Comparison of ENCODE assay signal across 27 mouse cellular contexts in the genomic region with DNA sequence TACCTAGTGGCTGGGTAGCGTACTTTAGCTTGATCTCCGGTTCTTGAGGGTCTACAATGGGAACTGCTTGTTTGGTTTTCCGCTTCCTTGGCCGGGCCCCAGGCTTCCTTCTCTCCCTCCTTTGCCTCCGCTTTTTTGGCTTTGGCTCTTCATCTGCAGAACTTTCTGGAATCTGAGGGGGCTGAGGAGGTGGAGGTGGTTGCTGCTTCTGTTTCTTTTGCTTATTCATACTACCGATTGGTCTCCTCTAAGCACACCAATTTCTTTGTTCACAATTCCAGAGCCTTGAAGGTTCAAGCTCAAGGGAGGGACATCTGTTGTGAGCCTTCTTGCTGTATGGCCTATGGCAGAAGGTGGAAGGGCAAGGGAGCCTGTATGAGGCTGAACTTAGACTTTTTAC. TPM values are rescaled to one million over a fixed set of nuclear protein-coding genes. Genes with fewer than 3 reads are reported as not detected.
"Had no signal": no experiment of that assay in that cellular context is flagged by ENCODE, and none has a peak within 500 bp of the region (broad histone marks: within the 10 kb centered on the region; RNA-seq: fewer than 3 reads in every experiment).

No protein-coding gene starts in this region.

- H3K4me2 ChIP-seq: limb, embryonic 13.5 days; liver, embryonic 12.5 days; liver, embryonic 15.5 days; lung, embryonic 15.5 days; midbrain, embryonic 13.5 days; neural tube, embryonic 13.5 days had no signal

- H3K9me3 ChIP-seq: limb, embryonic 10.5 days; limb, embryonic 13.5 days; liver, embryonic 12.5 days; liver, embryonic 15.5 days; lung, embryonic 15.5 days; megakaryocyte, embryonic 14.5 days; midbrain, embryonic 10.5 days; midbrain, embryonic 13.5 days; neural tube, embryonic 13.5 days had no signal

- H3K27ac ChIP-seq: kidney, postnatal 0 days; layer of hippocampus, adult 2 months; limb, embryonic 10.5 days; limb, embryonic 13.5 days; liver, embryonic 12.5 days; liver, embryonic 15.5 days; lung, embryonic 15.5 days; midbrain, embryonic 10.5 days; midbrain, embryonic 13.5 days; neural tube, embryonic 13.5 days; stomach, postnatal 0 days had no signal

- H3K36me3 ChIP-seq: limb, embryonic 10.5 days; limb, embryonic 13.5 days; liver, embryonic 12.5 days; liver, embryonic 15.5 days; lung, embryonic 15.5 days; midbrain, embryonic 10.5 days; midbrain, embryonic 13.5 days; neural tube, embryonic 13.5 days had no signal

- H3K4me1 ChIP-seq: limb, embryonic 10.5 days; limb, embryonic 13.5 days; liver, embryonic 12.5 days; liver, embryonic 15.5 days; neural tube, embryonic 13.5 days had no signal

- ATAC-seq: intestine, postnatal 0 days; liver, embryonic 12.5 days; midbrain, embryonic 13.5 days; midbrain, embryonic 16.5 days had no signal

- H3K4me3 ChIP-seq: layer of hippocampus, adult 2 months; limb, embryonic 10.5 days; limb, embryonic 13.5 days; liver, embryonic 12.5 days; liver, embryonic 15.5 days; lung, embryonic 15.5 days; megakaryocyte, embryonic 14.5 days; midbrain, embryonic 10.5 days; midbrain, embryonic 13.5 days; myocyte; neural tube, embryonic 13.5 days had no signal

- H3K9ac ChIP-seq: limb, embryonic 13.5 days; liver, embryonic 12.5 days; liver, embryonic 15.5 days; lung, embryonic 15.5 days; midbrain, embryonic 13.5 days; neural tube, embryonic 13.5 days had no signal

- H3K27me3 ChIP-seq: limb, embryonic 13.5 days; liver, embryonic 12.5 days; liver, embryonic 15.5 days; lung, embryonic 15.5 days; megakaryocyte, embryonic 14.5 days; midbrain, embryonic 13.5 days; neural tube, embryonic 13.5 days had no signal

- DNase-seq: kidney, adult 2 months; kidney, postnatal 25 days; layer of hippocampus, adult 9-11 months; liver; lung, postnatal 10 days; lung, postnatal 36 days; retina, postnatal 1 day; right cerebral cortex, postnatal 14 days; right cerebral cortex, postnatal 4 days had no signal

RNA-seq across cellular contexts. Expression of a gene that starts 33.0 kb away (rescaled TPM):
- polyA plus RNA-seq: intestine, postnatal 0 days; kidney, adult 2 months; kidney, embryonic 14.5 days; kidney, postnatal 0 days; large intestine, adult 2 months; limb, embryonic 10.5 days; limb, embryonic 13.5 days; liver, embryonic 12.5 days; liver, embryonic 15.5 days; lung, embryonic 15.5 days; midbrain, embryonic 10.5 days; midbrain, embryonic 13.5 days; midbrain, embryonic 16.5 days; myocyte; neural tube, embryonic 13.5 days; stomach, embryonic 14.5 days; stomach, postnatal 0 days had no signal
